Mouse (Mus musculus) olfactory bulb, adult 2 months (tissue): ENCODE measurements around the gene Inka1.

Experiments used
- CTCF ChIP-seq: fragments of 200-500 bp; IDR thresholded peaks from 2 replicates; pipeline ENCODE4 v1.5.1; 2012; ENCODE audit warnings: low read depth, mild to moderate bottlenecking, low read length, moderate library complexity; ENCODE audit not compliant: insufficient read depth
- POLR2A ChIP-seq: fragments of 200-500 bp; IDR thresholded peaks from 2 replicates; pipeline ENCODE4 v1.6.1; 2012; ENCODE audit warnings: mild to moderate bottlenecking, low read depth, low read length, moderate library complexity; ENCODE audit not compliant: insufficient read depth

DNA sequence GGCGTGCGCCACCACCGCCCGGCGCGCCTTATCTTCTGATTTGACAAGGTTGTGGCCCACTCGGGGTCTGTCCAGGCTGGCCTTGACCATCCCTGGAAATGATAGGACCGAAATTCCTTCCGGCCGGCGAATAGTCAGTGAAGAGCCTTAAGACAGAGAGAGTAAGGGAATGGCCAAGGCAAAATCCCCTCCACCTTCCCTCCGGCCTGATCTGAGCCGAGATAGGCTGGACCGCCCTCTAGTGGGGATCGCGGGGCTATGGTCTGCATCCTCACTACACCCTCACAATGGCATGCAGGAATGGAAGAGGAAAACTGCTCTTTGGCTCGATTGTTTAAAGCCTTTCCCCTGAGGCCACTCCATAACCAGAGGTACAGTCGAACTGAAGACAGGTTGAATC, 697 bp upstream of the Inka1 start:
- TF ChIP-seq CTCF (peak; percentile 53), POLR2A (no peak)
